Mouse (Mus musculus) lung, adult 2 months (tissue): Measurements from ENCODE around the gene Atad5.

ENCODE experiments used
- CTCF ChIP-seq: fragments of 200-500 bp; IDR thresholded peaks from 2 replicates; pipeline ENCODE4 v1.5.1; 2011; ENCODE audit warnings: mild to moderate bottlenecking, low read length, control low read depth; ENCODE audit not compliant: insufficient read depth
- POLR2A ChIP-seq: fragments of 200-500 bp; IDR thresholded peaks from 2 replicates; pipeline ENCODE4 v1.6.1; 2011; ENCODE audit warnings: low read depth, mild to moderate bottlenecking, control low read depth, low read length, borderline replicate concordance; ENCODE audit errors: extremely low read depth

- TF ChIP-seq CTCF (no peak), POLR2A (peak; percentile 89; the same call in 1 of the 2 replicates)
These were observed 52.8 kb downstream of the Atad5 start, which contains the start of gene Tefm for GRCm38 (mm10) chr11:80141825-80142521.
